Mouse (Mus musculus) heart, postnatal 36 days (tissue): Measurements from ENCODE around the gene Sema5a. TPM values are rescaled to one million over a fixed set of nuclear protein-coding genes. Genes with fewer than 3 reads are reported as not detected.
A peak's percentile ranks its signal among the peaks of the same experiment; 100 is the strongest.

Source experiments
- DNase-seq, 2 experiments: peaks; one replicate each; pipeline ENCODE4 v3.0.0; 2021 to 2022
- intact Hi-C: fragments of 180-260 bp; cut with DNase I; formaldehyde crosslinking; loops from one replicate; pipeline ENCODE4 v1.15.1; 2025
- total RNA-seq, 2 experiments: library from RNA; stranded (reverse); gene quantifications; 2 replicates each; pipeline ENCODE4 v1.2.3; 2021

Sema5a gene
- total RNA-seq, 2 experiments from 2014 or later = 9.2 to 12.6 TPM

DNA sequence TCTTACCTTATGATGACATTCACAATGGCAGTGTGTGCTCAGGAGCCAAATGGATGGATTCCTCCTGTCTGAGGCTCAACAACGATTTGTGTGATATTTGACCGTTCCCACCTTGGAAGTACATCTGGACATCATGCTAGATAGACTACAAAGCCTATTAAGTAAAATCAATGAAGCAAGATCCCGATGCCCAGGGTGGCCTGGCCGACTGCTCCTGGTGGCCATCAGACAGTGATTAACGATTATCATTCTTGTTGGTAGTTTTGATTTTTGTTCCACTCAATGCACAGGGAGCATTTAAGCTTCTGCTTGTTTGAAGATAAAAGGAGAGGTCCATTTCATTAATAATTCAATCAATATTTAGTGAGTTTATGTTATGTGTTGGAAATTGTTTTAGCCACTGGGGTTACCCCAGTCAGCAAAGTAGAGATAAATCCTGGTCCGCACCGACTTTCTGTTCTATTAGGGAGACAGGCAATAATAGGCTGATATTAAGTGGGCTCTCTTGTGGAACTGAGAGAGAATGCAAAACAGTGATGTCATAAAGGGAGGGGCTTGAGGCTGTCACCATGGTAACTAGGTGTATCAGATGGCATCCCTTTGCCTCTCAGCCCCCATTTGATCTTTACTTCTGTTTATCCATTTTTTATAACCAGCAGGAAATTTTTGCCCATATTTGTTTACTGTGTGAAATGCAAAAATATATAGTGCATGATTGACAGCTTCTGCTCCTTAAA, 182.7 kb downstream of the Sema5a start:
- no peak for DNase-seq
- intact Hi-C loops = no loop called here

DNA sequence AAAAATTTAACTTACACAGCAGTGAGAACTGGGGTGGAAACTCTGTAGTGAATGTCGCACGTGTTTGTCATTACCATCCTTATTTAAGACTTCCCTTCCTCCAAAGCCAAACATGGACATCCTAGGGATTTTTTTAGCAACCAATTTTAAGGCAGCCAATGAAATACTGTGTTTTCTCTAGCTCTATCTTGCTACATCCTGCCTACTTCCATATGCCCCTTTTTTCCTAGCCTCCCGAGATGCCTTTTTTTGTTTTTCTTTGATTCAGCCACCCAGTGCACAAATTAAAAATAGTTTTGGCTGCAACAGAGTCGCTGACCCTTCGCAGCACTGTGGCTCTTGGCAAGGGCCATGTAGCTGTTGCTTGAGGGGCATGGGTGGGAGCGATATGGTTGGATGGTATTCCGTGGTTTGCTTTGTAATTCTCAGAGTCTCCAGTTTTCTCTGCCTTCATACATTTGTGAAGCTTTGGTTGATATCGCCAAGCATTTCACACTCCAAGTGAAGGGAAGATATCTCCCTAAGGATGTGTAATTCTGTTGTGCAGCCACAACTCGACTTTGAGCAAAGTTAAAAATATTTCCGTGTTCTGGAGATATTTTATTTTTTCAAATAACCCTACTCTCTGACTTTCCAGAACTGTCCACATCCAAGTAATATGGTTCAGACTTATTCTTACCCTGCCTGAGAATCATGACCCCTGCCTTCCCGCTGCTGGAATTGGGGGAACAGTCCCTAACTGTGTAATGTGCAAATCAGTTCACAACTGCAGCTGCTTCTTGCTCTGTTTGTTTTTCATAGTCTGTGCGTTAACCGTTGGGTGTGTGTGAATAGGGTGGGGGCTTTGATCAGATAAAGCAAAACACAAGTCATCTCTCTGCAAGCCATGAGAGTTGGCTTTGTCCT, 188.6 kb downstream of the Sema5a start:
- intact Hi-C loops = no loop called here
- no peak for DNase-seq

DNA sequence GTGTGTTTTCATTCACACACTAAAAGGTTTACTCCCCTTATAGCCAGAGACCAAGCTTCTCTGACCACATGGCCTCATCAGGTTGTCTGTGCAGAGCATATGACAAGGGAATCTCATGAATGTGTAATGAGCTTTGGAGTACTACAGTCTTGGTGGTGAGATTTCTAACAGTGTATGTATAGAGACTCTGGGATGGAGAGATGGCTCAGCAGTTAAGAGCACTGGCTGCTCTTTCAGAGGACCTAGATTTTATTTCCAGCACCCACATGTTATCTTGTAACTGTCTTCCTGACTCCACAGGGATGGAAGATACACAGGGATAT, 189.2 kb downstream of the Sema5a start:
- DNase-seq = no peak
- intact Hi-C loops = no loop called here

DNA sequence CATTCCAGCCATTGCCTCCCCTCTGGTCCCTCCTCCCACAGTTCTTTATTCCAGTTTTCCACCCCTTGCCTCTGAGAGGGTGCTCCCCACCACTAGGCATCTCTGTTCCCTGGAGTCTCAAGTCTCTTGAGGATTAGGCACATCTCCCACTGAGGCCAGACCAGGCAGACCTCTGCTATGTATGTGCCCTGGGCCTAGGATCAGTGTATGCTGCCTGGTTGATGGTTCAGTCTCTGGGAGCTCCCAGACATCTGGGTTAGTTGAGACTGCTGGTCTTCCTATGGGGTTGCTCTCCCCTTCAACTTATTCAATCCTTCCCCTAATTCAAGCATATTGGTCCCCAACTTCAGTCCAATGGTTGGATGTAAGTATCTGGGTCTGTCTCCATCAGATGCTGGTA, 189.7 kb downstream of the Sema5a start:
- intact Hi-C loops = no loop called here
- DNase-seq = no peak

DNA sequence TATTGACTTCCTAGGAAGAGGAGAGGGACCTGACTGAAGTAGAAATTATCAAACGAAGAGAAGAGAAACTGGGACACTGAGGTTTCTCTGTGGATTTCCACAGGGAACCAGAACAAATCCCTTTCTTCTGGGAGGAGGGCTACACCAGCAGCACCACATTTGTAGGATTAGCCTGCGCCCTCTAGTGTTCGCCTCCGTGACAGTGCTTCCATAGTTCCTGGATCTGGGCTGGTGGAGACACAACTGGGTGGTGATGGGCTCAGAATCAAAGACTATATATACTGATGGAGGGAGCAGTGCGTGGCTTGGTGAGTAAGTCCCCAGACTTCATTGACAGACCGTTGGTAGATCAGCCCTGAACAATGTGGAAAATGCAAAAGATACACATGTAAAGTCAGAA, 193.0 kb downstream of the Sema5a start:
- peak; percentile 76 to 79 for DNase-seq
- intact Hi-C loops = loop anchor here (1.0 to 5.0 kb wide), 3 partner anchors 130 to 280 kb away; no protein-coding TSS in a partner anchor

DNA sequence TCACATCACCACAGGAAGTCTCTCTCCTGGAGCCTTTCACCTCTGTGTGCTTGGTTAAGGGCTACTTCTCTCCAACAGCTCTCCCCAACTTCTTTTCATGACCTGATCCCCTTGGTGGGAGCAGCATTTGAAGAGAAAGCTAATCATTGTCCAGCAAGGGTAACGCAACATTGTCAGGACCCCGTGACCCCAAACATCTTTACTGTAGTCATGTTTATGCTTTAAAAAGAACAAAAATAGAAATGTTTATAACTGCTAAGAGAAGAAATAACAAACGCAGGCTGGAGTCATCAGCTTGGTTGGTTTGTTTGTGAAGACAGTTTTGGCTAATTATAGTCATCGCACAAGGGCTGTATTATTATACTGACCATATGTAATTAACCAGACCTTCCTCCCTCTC, 198.1 kb downstream of the Sema5a start:
- DNase-seq = no peak
- intact Hi-C loops = loop anchor here (5.0 kb wide), 1 partner anchor 430 kb away; no protein-coding TSS in a partner anchor

DNA sequence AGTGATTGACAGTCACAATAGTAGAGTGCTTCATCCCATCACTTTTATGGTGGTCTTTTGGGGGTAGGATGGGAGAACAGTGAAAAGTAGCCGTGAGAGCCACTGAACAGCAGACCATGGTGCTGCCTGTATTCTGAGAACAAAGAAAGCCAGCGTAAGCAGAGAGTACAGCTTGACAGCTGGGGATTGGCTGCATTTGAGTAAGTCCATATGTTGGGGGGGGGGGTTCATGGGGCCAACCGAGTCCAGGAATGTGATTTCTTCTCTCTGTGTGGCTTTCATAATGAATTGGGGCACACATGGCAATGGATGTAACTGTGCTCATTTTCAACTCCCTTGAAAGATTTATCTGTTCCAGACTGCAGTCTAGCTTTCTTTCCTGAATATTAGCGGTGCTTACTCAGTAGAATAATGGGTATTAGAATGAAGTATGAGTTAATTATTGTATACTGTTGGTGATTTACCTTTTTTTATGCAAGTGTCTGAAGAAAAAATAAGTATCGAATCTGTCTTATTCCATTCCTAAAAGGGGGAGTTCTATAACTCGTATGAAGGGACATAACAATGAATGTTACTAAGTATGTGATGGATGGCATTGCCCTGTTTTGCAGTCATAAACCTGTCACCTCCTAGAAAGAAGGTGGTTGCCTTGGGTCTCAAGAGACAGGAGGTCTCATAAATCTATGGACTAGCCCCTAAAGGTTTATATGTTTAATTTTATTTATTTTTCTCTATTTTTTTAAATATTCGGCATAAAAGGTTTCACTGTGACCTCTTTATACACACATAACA, 203.1 kb downstream of the Sema5a start:
- DNase-seq = no peak
- intact Hi-C loops = no loop called here

DNA sequence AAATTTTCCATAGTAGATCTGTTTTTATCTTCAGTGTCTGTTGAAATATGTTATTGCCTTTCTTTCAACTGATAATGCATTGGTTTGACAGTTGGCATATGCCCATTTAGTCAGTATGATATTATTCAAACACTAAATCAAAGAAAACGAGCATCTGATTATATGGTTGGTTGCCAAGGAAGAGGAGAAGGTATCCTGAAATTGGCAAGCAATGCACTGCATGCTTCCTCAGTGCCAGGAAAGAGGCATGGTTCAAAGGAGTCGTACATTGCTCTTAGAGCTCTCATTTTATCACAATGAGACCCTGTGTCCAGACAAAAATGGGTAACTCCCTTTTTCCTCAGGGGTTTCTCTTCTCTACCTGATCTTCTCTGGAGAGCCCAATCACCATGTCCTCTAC, 214.4 kb downstream of the Sema5a start:
- intact Hi-C loops = no loop called here
- no peak for DNase-seq

DNA sequence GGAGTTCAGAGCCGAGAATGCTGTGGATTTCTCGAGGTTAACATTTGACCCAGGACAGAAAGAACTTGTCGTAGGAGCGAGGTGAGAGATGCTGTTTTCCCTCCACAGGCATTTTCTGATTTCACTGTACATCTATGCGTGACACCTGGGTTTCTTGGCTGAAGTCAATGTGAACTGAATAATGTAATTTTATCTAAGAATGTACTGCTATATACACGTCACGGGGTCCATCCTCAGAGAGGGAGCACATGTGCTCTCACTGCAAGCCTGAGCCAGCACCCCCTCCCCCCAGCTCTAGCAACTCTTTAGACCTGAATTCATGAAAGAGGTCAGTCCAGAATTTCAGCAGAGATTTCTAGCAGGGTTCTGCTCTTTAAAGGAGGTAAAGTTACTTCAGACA, 215.6 kb downstream of the Sema5a start:
- intact Hi-C loops = no loop called here
- no peak for DNase-seq

DNA sequence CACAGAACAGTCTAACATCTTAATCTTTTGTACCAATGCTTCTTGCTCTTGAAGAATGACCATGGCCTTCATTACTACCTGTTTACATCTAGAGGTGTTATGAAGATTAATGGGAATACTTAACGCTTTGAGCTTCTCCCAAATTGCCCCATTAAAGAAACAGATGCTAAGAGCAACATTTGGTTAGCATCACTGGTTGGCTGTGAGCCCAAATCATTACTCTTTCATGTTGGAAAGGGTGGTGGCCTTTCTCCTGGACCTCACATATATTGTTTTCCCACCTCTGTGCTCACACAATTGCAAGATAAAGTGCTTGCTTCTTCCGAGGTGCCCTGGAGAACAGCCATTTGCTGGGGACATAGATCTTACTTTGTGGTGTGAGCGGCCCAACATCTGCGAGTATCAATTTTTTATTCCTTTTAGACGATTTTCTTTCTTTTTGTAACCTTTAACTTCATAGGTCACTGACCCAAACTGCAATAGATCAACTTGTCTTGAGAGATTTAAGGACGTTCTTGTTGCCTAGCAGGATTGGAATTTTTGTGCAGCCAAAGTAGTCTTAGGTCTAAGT, 227.0 kb downstream of the Sema5a start:
- no peak for DNase-seq
- intact Hi-C loops = no loop called here

DNA sequence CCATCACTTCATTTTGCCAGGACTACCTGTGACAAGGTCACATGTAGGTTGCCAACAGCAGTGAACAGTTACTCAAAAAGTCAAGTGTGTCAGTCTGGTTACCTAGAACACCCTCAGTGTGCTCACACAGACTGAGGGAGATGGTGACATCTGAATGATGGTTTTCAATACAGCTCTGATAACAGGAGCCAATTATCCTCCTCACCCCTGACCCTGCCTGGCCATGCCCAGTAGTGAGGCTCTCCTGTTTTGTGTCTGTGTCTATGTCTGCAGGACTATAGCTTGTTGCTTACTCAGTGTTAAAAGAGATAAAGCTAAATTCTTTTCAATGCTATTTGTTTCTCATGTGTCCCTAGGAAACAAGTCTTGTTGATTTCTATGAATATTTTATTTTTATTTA, 236.1 kb downstream of the Sema5a start:
- intact Hi-C loops = no loop called here
- no peak for DNase-seq

DNA sequence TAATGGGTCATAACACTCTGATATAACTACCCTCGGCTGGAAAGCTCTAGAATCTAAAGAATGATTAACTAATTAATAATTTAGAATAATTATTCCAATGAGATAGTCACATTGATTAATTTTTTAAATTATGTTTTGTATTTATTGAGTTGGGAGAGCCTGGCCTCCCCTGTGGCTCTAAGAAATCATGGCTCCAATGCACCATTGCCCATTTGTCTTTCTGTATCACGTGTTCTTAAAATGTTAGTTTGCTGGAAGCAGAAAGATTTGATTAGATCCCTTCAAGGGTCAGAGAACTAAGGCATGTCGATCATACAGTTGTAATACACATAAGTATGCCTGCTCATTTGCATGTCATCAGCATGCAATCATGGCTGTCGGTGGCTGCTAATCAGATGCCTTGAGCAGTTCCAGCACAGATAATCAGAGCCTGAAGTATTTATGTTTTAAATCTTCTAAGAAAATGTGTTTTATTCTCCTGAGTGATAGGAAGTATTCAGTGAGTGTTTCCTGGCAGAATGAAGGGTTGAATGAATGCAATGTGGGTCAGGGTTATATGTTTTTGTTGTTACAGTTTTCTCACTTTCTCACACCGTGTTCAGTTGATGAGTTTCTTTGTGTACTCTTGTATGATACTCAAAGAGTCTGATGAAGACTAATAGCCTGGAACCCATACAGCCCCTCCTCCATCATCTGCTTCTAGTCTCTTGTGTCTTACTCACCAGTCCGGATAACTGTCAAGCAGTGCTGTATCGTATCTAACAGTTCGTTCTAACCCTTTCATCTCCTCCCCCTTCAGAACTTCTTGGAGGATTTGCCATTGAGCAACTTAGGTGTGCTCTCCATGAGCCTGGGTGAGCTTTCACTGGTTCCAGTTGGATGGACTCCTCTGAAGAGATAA, 240.7 kb downstream of the Sema5a start:
- intact Hi-C loops = no loop called here
- DNase-seq = no peak

DNA sequence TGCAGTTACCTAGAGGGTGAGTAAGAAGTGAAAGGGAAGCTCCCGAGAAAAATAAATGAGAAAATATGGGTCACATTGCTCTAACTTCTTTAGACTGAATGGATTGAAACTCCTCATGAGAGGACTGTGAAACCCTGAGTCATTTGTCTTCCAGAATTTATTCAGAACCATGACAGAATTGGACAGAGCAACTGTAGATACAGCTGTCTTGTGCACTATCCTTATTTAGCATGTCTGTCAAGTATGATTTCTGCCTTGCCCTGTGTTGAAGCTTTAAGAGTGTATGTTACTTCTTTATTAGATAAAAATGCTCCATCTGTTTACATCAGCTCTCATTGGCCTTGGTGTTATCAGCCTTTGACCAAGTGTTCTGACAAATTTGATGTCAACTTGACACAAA, 243.4 kb downstream of the Sema5a start:
- intact Hi-C loops = no loop called here
- DNase-seq = no peak

DNA sequence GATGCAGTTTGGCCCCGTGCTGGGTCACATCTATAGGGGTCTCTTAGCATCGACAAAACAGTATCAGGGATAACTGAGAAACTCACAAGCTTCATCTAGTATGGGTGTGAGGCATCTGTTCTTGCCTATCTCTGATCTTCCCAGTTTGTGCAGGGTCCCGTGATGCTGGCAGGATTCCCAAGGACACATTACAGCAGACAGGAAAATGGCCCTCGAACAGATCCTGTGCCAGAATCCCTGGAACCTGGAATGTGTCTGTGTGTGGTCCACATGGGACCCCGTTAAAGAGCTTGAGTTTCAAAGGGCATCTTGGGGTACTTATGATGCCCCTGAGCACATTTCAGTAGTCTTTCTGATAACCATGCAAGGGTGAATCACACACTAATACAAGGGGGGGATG, 249.6 kb downstream of the Sema5a start:
- intact Hi-C loops = no loop called here
- no peak for DNase-seq

DNA sequence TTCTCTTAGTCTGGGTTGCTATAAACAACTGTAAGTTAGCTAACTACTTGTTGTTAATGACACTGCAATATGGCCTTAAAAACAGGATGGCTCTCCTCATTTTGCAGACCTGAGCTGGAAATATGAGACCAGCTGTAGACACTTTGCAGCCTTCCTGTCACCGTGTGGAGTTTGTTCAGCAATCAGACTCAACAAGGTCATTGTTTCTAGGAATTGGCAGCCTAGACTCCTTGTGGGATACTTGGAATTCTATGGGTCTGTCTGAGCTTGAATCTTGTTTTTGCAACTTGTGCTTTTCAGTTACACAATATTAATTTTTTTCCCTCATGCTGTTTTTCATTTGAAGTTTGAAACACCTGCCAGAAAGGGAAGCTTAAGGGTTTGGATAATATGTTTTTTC, 250.3 kb downstream of the Sema5a start:
- DNase-seq = no peak

DNA sequence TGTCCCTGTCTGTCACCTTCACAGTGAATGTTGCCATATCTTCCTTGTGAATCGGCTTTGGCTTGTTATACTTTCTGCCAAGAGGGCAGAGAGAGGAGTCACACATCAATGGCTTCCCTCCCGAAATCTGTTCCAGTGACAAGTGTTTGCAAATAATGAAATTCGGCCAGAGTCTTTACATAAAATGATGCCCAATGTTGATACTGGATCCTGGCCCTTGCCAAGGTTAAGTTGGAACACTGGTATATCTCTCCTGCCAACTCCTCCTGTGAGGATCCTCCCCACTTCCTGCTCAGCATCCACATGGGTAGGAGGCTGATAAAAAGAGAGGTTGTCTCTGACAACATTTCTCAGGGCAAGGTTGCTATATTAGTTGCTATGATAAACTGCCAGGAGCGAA, 252.3 kb downstream of the Sema5a start:
- intact Hi-C loops = no loop called here
- DNase-seq = no peak

More for the DNA sequence above, 250.3 kb downstream of the Sema5a start:
- intact Hi-C loops = no loop called here

DNA sequence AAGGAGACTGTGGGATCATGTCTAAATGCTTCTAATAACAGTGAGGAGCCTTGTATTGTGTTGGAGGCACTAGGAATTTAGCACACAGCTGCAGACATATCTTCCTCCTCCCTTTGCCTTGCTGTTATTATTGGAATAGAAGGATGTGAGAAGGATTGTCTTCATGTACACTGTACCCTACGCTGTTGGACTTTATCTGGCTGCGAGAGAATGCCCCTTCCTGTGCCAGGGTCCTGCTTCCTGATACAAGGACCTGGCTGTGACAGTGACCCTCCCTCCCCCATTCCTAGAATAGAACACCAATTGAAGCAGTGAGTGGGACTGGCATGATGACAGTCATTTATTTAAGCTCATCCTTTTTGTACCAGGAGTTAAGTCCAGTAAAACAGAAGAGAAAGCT, 261.3 kb downstream of the Sema5a start:
- DNase-seq = no peak
- intact Hi-C loops = no loop called here

DNA sequence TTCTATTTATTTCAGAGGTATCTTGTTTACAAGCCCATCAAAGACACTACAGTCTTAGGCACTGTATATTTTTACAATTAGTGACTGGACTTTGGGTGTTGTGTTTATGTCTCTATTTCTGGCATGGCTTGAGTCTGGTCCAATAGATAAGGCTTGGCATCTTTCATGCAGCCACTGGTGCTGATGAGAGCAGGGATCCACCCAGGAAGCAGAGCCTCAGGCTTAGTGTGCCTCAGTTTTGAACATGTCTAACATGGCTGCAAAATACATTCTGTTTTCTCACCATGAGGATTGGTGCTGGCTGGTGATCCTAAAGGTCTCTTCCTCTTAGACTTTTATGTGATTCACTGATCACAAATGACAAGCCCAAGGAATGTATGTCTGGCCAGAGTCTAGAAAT, 263.7 kb downstream of the Sema5a start:
- DNase-seq = no peak
- intact Hi-C loops = no loop called here

DNA sequence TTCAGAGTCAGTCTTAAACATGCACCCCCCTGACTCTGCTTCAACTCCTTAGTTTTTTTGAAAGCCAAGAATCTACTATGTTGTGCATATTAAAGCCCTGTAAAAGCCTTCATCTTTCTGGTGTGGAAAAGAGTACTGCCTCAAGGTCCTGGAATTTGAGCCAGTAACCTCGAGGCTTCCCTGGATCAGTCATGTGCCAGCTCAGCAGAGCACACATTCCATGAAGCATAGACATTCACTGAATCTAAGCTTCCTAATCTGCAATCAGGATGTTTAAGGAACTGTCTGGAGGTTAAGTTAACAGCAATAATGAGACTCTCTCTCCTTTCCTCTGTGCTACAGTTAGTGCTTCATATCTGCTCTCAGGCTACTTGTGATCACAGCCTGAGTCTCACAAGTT, 270.3 kb downstream of the Sema5a start:
- no peak for DNase-seq
- intact Hi-C loops = no loop called here

DNA sequence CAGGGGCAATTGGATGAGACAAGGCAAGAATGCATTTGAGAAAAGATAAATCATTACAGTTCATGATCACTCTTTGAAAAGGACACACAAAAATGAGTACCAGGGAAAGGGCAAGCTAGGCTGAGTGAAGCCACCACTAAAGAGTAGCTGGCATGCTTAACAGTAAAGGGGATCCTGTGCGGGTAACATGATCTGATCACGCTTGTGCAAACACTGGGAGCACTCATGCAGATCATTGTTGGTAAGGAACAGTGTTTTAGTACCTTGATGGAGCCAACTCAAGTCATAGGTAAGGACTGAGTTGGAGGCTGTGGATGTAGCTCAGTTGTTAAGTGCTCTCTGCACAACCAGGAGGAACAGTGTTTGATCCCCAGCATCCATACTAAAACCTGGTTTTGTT, 273.3 kb downstream of the Sema5a start:
- DNase-seq = no peak
- intact Hi-C loops = no loop called here
